Mouse (Mus musculus) G1E-ER4 (cell line): ENCODE measurements around the gene 1700049E17Rik2. TPM values are rescaled to one million over a fixed set of nuclear protein-coding genes. Genes with fewer than 3 reads are reported as not detected.
"Not testable (repeated sequence)": the region's sequence is repeated elsewhere in the genome, so short reads cannot be mapped to it uniquely, and the experiment has no call there.

ENCODE experiments used
- GATA1 ChIP-seq: IDR thresholded peaks from one replicate; pipeline ENCODE4 v1.8.0; 2012; ENCODE audit warnings: low read length, inconsistent platforms
- polyA plus RNA-seq: library from polyadenylated mRNA; stranded (reverse); fragments of >175 nt; gene quantifications from 2 replicates; pipeline ENCODE4 v1.2.3, GENCODE M21; 2012

Gene 1700049E17Rik2
- 0.04 TPM in 1 of 2 replicates, not detected in the other for polyA plus RNA-seq

- TF ChIP-seq GATA1: not testable (repeated sequence)
Measured at GRCm38 (mm10) chr14:41572911-41573310, at the start of gene 1700049E17Rik2. TSS of gene 1700049E17Rik2 (plus strand) at chr14:41573211.

- TF ChIP-seq GATA1: not testable (repeated sequence)
Measured at GRCm38 (mm10) chr14:41555483-41555882, 17.5 kb upstream of the 1700049E17Rik2 start, which contains the start of gene Gm7970. TSS of gene Gm7970 (minus strand) at chr14:41555583.

DNA sequence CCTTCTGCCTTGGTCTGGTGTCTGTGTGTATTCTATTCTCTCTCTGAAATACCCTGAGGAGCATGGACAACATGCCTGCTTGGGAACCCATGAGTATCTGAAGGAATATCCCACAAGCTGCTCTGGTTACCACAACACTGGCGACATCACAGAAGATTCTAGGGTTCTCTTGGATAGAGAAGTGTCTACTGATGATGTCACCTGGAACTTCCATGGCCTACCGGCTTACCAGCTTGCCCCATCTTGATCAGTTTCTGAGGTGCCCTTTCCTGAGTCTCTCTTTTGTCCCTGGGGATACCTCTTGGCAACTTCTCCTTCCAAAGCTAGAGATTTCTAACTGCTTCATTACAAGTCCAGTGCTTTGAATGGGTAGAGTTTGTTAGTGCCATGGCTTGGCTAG, 51.5 kb downstream of the 1700049E17Rik2 start, which contains the start of gene Gm3072:
TSS of gene Gm3072 (minus strand) at position 101 of the 400 bp plus-strand sequence.
- TF ChIP-seq GATA1: not testable (repeated sequence)

Other genes starting within 250 kb of the 1700049E17Rik2 start
- not detected in 2 replicates for gene Gm5798, start 224.6 kb upstream of the 1700049E17Rik2 start, polyA plus RNA-seq
- gene Gm7945, start 186.8 kb upstream of the 1700049E17Rik2 start, polyA plus RNA-seq: not detected in 2 replicates
- not detected in 2 replicates for gene Gm6482, start 164.9 kb upstream of the 1700049E17Rik2 start, polyA plus RNA-seq
- not detected in 2 replicates for gene Gm7954, start 119.7 kb upstream of the 1700049E17Rik2 start, polyA plus RNA-seq
- gene Gm3486, start 83.7 kb upstream of the 1700049E17Rik2 start, polyA plus RNA-seq: not detected in 2 replicates
- not detected in 2 replicates for gene Gm7970, start 17.6 kb upstream of the 1700049E17Rik2 start, polyA plus RNA-seq
- gene Gm3072, start 51.4 kb downstream of the 1700049E17Rik2 start, polyA plus RNA-seq: not detected in 2 replicates
- not detected in 2 replicates for gene Gm3676, start 73.3 kb downstream of the 1700049E17Rik2 start, polyA plus RNA-seq
- not detected in 2 replicates for gene Gm8068, start 128.7 kb downstream of the 1700049E17Rik2 start, polyA plus RNA-seq
- gene Gm7929, start 177.4 kb downstream of the 1700049E17Rik2 start, polyA plus RNA-seq: not detected in 2 replicates
- gene Gm47189, start 199.2 kb downstream of the 1700049E17Rik2 start, polyA plus RNA-seq: not detected in 2 replicates